ENCODE assay signal across 8 mouse cellular contexts in the genomic region with DNA sequence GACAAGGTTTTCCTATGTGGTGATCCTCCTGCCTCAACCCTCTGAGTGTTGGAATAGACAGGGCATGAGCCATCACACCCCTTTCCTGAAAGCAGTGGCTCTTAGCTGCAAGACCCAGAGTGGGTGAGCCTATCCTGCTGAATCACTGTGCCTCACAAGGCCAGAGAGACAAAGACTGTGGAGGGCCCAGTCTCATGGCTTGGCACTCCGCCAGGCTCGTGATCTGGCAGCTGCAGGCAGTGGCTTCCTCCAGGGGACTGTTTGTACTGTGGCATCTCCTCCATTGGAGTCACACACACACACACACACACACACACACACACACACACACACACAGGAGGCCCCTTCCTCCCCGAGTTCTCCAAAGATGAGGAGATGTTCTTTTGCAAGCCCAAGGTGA. TPM values are rescaled to one million over a fixed set of nuclear protein-coding genes. Genes with fewer than 3 reads are reported as not detected.
DNase-seq lines count a peak whose midpoint lies in the region.

No protein-coding gene starts in this region.

- no peaks in the 10 kb centered on the region for H3K9me3 ChIP-seq in hindbrain, embryonic 10.5 days

- no peaks in the 10 kb centered on the region for H3K36me3 ChIP-seq in hindbrain, embryonic 10.5 days
- H3K36me3 ChIP-seq in macrophage (ENCODE audit: inconsistent target): no peaks in the 10 kb centered on the region

- peak overlapping the region; percentile 69; the same call in 1 of the 2 replicates for H3K27ac ChIP-seq in hindbrain, embryonic 10.5 days
- peak overlapping the region; percentile 99 for H3K27ac ChIP-seq in macrophage

- peaks cover 8% of the 10 kb centered on the region for H3K4me1 ChIP-seq in hindbrain, embryonic 10.5 days (replicated peaks)

- peak; percentile 81 to 84 for DNase-seq in B cell, adult 2 months
- DNase-seq in adrenal gland, postnatal 25 days: peak; percentile 97
- peak; percentile 83 to 90 for DNase-seq in frontal cortex, postnatal 10 days (ENCODE audit: low spot score in 2 of 2)
- DNase-seq in hindbrain, embryonic 10.5 days (ENCODE audit: low spot score): no peak
- DNase-seq in layer of hippocampus, postnatal 14 days (ENCODE audit: low spot score in 2 of 2): peak; percentile 83 to 89
- DNase-seq in right cerebral cortex, postnatal 10 days (ENCODE audit: low spot score in 2 of 2): peak; percentile 93
- peak; percentile 60 for DNase-seq in urinary bladder, postnatal 25 days (ENCODE audit: low spot score)

- WGBS in hindbrain, embryonic 10.5 days: 73% methylated on average over 3 of the region's 3 CpGs
- WGBS in macrophage (ENCODE audit: missing documents): no CpG with 5 or more reads among the region's 3 CpGs

- H3K79me2 ChIP-seq in macrophage (ENCODE audit: inconsistent target): peaks cover 55% of the 10 kb centered on the region; the same call in 1 of the 2 replicates

- no peak overlapping the region for H3K4me3 ChIP-seq in hindbrain, embryonic 10.5 days
- H3K4me3 ChIP-seq in macrophage (ENCODE audit: inconsistent target): no peak overlapping the region

- no peaks in the 10 kb centered on the region for H3K27me3 ChIP-seq in hindbrain, embryonic 10.5 days (ENCODE audit: insufficient read depth, poor library complexity, severe bottlenecking)

RNA-seq across cellular contexts. Expression of a gene that starts 15.0 kb away (rescaled TPM):
- 910 and 984 TPM in 2 replicates for total RNA-seq in adrenal gland, postnatal 25 days (2021)
- 53.9 and 86.4 TPM in 2 replicates for polyA plus RNA-seq in hindbrain, embryonic 10.5 days (2016; fragmentation: Nextera tagmentation; extraction: Ambion mirVana)
- total RNA-seq in layer of hippocampus, postnatal 14 days (2021): 1,000 to 10,000 TPM; 1,391 to 1,455 TPM
- 1,000 to 10,000 TPM in 22 of 26 experiments, 100 to 1,000 TPM in 4; 715 to 4,323 (median 2,388) TPM for total RNA-seq in macrophage (2018; cell fraction: chromatin; rRNA removed)
- over 10,000 TPM in 25 of 26 experiments, 1,000 to 10,000 TPM in 1; 9,835 to 25,455 (median 13,887) TPM for total RNA-seq in macrophage (2018; cell fraction: cytosol; rRNA removed)
- over 10,000 TPM in 25 of 26 experiments, 1,000 to 10,000 TPM in 1; 4,026 to 20,879 (median 17,761) TPM for total RNA-seq in macrophage (2018; cell fraction: nucleus; rRNA removed)
- polyA plus RNA-seq in macrophage (2018): 12,209 to 20,921 TPM (median 16,354 TPM) in 3 replicates

RNA-seq across cellular contexts. Expression of a gene that starts 43.3 kb away (rescaled TPM):
- total RNA-seq in adrenal gland, postnatal 25 days (2021): 0.85 and 1.7 TPM in 2 replicates
- polyA plus RNA-seq in hindbrain, embryonic 10.5 days (2016; fragmentation: Nextera tagmentation; extraction: Ambion mirVana): 1.8 and 2.2 TPM in 2 replicates
- 1 to 10 TPM; 3.8 to 4.1 TPM for total RNA-seq in layer of hippocampus, postnatal 14 days (2021)
- 1 to 10 TPM in 6 of 26 experiments, under 1 TPM in 7, not detected in 13; 0.36 to 2.8 (median 1.00) TPM for total RNA-seq in macrophage (2018; cell fraction: chromatin; rRNA removed)
- under 1 TPM in 16 of 26 experiments, not detected in 10; 0.03 to 0.43 (median 0.19) TPM for total RNA-seq in macrophage (2018; cell fraction: cytosol; rRNA removed)
- 1 to 10 TPM in 3 of 26 experiments, under 1 TPM in 12, not detected in 11; 0.06 to 2.1 (median 0.48) TPM for total RNA-seq in macrophage (2018; cell fraction: nucleus; rRNA removed)
- polyA plus RNA-seq in macrophage (2018): 0.07 to 1.2 TPM (median 0.34 TPM) in 3 replicates
